Mouse (Mus musculus) megakaryocyte-erythroid progenitor cell, adult 5-6 weeks (primary cell): ENCODE data around the gene Wfdc13. TPM values are rescaled to one million over a fixed set of nuclear protein-coding genes. Genes with fewer than 3 reads are reported as not detected.

Experiments used
- ATAC-seq: replicated peaks from 2 replicates; pipeline ENCODE4 v1.8.0; 2016; ENCODE audit warnings: mild to moderate bottlenecking, inconsistent platforms; ENCODE audit not compliant: severe bottlenecking, poor library complexity, low FRiP score, low TSS enrichment
- total RNA-seq, 2 experiments: library from RNA; stranded (forward) in 1 of 2; stranded (reverse) in 1 of 2; fragments of 200-1000, 215-1000 nt in 1 of 2; fragments of >200 nt in 1 of 2; fragmentation: Nextera tagmentation in 1 of 2; gene quantifications; 2 replicates each; pipeline ENCODE4 v1.2.3; 2014 to 2017

Wfdc13 gene
- total RNA-seq (2014; fragmentation: Nextera tagmentation), result not detected in 2 replicates
- not detected in 2 replicates for total RNA-seq (2017)

DNA sequence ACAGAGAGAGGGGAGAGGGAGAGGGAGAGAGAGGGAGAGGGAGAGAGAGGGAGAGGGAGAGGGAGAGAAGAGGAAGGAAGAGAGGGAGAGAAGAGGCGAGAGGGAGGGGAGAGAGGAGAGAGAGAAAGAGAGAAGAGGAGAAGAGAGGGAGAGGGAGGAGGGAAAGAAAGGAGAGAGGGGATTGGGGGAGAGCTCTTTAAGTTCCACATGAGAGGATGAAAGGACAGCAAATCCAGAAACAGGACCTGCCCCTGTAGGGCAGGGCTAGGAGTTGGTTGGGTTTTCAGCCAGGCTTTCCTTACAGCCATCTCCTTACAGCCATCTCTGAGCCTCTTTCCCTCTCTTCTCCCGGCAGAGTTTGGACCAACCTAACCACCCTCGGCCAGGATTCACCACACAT is at the start of gene Wfdc13:
TSS of gene Wfdc13 (plus strand) at position 301 of the 400 bp plus-strand sequence.
- ATAC-seq, result no peak

DNA sequence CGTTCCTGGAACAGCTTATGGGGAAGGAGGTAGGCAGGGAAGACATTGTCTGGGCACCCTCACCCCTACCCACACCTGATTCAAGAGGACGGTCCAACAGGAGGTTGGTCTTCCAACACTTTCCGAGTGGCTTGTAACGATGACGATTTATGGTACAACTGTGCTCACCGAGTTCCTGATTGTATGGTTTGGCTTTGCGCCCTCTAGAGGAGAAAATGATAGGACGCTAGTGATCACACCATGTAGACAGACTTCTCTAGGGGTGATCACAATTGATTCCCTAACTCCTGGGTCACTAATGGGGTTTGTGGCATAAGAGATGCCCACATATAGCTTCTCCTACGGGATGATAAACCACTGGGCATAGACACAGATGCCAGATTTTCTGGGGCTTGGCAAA is 49.6 kb upstream of the Wfdc13 start:
- ATAC-seq, result 0 out of 2 replicates have a peak, but pooled peaks have one; percentile 50

DNA sequence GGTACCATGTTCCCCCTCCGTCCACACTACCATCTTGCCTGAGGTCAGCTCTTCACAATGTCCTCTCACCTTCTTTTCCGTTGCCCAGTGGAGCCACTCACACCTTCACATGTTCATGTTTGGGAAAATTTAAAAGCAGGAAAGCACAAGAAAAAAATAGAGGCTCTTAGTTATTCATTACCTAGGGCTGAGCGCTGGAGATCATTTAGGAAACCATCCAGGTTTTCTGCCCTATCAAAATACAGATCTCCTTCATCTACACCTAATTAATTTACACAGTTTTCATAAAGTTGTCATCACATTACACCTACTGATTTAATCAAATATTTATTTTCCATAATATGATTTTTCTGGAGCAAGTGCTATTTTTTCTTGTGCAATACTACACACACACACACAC is 46.2 kb upstream of the Wfdc13 start, which contains the start of gene Wfdc16:
TSS of gene Wfdc16 (minus strand) at position 101 of the 400 bp plus-strand sequence.
- no peak for ATAC-seq

DNA sequence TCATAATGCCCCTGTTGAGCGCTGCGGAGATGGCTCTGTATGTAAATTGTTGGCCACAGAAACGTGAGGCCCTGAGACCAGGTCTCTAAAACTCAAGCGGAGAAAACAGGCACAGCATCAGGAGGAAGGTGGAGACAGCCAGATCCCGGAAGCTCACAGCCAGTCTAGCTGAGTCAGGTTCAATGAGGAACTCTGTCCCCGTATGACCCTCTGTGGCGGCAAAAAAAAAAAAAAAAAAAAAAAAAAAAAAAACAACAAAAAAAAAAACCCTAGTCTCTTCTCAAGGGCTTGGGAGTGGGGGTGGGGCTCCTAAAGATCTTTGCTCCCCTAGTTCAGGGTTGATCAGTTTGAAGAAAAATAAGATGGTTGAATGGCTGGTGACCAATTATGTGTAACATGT is 43.8 kb upstream of the Wfdc13 start:
- ATAC-seq, result 0 out of 2 replicates have a peak, but pooled peaks have one; percentile 44

DNA sequence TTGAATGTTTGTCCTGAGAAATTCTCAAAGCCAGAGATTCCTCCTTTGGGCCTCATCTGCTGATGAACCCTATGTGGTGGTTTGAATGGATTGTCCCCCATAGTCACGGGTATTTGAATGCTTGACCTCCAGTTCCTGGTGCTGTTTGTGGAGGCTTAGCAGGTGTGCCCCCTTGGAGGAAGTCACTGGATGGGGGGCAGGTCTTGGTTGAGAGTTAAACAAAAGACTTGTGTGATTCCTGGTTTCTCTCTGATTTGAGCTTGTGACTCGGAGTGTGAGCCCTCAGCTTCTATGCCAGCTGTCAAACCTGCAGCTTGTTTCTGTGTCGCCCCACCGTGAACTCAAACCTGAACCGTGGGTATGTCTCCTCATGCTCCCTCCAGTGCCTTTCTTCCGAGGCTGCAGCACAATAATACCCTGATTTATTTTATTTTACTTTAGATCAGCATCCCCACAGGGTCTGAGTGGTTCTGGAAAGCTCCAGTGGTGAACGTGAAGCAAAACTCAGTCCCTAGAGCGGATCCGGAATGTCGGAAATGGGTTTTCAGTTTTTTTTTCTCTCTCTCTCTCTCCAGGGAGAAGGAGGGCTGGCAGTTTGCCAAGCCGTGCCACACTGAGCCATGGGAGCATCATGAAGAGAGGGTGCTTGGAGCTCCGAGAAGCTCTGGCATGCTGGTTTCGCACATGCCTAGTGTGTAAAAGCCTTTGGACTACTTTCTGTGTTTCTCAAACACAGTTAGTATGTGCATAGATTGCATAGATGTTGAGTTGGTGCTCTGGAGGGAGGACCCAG is 42.8 kb upstream of the Wfdc13 start:
- ATAC-seq, result no peak

DNA sequence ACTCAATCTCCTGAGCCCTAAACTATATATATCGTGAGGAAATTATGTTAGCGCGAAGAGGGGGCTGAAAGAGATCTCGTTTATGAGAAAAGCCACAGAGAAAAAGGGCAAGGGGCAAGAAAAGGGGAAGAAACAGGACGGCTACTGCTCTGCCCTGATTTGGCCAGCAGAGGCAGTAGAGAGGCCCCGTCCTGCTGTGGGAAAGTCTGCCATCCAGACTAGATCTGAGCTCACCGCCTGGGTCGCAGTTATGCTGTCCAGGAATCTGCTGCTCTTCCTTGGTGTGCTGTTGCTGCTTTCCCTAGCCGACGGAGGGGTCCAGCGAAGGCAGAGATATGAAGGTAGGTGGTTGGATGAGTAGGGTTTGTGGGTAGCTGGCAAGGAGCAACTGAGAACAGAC is 29.0 kb upstream of the Wfdc13 start, which contains the start of gene Wfdc10:
TSS of gene Wfdc10 (plus strand) at position 189 of the 400 bp plus-strand sequence.
- peak; percentile 98 for ATAC-seq

DNA sequence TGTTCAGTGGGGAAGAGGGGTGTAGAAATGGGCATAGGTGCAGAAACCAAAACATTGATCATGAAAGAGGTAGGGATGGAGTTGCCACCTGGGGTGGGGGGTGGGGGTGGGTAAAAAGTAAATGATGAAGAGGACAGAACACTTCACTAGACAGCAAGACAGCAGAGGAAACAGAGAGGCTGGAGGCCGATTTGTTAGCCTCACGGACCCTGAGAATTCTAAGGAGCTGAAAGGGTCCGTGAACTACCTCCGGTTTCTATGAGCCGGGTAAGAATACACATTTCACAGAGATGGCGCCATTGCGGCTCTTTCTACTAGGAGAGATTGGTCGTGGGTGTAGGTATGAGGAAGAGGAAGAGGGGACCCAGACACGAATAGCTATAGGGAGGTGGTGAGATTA is 28.4 kb upstream of the Wfdc13 start, which contains the start of gene Wfdc9:
TSS of gene Wfdc9 (minus strand) at position 101 of the 400 bp plus-strand sequence.
- no peak for ATAC-seq

DNA sequence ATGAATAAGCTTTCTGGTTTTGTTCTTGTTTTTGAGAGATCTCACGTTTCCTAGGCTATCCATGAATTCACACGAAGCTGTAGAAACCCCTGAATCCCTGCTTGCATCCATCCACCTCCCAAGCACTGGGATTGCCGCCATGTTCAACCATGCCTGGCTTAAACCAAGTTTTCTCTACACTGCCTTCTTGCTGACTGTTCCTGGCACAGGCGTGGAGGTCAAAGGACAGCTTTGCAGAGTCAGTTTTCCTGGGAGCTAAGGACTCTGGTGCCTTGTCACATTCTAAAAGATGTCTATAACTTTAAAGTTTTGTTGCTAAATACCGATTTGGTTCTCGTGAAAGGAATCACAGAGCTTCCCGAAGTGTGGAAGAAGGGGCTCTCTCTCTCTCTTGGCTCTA is 20.1 kb upstream of the Wfdc13 start:
- ATAC-seq, result no peak

DNA sequence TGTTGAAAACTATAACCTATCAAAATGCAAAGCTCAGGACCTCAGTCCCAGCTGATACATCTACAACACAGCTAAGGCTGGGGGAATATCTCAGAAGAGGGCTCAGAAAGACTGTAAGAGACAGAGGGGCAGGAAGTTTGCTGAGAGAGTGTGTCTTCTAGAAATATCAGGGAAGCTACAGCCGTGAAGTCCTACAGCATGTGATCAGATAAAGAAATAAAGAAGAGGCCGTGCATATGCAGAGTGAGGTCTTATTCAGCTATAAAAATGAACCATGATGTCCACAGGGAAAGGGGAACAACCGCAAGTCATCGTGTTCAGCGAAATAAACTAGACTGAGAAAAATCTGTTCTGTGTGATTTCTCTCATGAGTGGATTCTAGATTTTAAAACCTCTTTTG is 14.6 kb upstream of the Wfdc13 start:
- no peak for ATAC-seq

DNA sequence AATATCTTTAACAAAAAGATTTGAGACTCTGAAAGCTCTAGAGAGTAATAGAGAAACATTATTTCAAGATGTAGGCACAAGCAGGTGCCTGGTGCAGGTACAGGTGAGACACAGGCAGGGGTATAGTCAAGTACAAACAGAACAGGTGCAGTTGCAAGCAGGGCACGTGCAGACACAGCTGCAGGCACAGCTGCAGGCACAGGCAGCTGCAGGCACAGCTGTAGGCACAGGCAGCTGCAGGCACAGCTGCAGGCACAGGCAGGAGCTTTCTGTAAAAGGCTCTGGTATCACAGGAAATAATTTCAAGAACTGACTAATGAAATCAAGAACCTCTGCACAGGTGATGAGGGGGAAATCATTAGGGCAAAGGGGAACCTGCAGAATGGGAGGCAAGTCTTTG is 14.0 kb upstream of the Wfdc13 start:
- ATAC-seq, result no peak

DNA sequence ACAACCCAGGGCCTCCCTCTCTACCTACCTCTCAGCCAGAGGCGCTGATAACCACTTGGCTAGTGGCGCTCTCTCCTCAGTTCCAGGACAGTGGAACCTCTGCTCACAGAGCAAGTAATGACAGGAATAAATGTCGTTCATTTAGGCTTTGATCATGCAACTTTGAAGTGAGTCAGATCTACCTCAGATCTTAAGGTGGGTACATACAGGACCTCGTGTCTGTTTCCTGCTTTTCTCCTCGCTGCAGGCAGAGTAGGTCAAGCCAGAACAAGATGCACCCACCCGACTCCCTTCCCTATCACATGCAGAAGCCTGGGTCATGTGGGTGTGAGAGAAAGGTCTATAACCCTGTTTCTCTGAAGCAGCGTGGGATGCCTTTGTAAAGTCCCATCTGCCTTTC is 10.9 kb upstream of the Wfdc13 start, which contains the start of gene Wfdc11:
TSS of gene Wfdc11 (minus strand) at position 101 of the 400 bp plus-strand sequence.
- ATAC-seq, result no peak

DNA sequence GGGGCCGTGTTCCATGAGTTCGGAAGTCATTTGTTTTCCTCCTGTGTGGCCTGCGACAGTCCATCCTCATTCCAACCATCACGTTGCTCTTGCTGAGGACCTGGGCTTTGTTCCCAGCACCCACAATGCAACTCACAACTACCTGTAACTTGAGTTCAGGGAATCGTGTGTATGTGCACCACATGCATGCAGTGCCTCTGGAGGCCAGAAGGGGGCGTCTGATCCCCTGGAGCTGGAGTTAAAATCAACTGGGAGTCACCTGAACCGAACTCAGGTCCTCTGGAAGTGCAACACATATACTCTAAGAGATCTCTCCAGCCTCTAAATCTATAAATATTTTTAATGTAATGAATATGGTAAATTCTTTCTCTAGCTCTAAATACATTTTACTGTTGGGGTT is 8.8 kb upstream of the Wfdc13 start:
- no peak for ATAC-seq

DNA sequence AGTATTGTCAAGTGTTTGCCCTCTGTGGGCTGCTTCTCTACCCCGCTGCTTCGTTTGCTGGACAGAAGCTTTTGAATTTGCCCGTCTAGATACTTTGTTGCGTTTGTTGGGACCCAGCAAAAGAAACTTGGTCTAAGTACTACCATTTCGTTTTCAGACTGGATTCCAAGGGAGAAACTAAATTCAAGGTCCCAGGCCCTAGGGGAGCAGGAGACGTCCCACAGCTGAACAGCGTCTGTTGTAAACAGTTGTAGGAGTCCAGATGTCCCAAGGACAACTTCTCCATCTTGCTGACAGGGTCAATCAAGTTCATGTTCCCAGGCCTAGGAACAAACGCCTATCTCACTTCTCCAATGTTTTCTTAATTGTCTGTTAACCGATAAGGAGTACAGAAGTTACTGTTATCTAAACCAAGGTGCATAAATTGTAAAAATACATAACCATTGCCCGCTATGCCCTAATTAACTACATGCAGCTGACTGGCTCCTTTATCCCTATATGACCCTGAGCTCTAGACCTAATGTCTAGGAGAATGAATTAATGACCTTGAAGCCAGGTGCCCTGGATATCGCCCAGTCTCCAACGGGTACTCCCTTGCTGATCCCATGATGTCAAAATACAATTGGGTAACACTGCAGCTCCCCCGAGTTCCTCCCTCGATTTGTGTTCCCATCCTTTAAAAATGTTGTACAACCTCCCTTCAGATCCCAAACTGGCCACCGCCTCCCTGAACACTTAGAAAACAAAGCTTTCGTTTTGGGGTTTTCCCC is 7.8 kb upstream of the Wfdc13 start:
- peak; percentile 50; the same call in 1 of the 2 replicates for ATAC-seq

DNA sequence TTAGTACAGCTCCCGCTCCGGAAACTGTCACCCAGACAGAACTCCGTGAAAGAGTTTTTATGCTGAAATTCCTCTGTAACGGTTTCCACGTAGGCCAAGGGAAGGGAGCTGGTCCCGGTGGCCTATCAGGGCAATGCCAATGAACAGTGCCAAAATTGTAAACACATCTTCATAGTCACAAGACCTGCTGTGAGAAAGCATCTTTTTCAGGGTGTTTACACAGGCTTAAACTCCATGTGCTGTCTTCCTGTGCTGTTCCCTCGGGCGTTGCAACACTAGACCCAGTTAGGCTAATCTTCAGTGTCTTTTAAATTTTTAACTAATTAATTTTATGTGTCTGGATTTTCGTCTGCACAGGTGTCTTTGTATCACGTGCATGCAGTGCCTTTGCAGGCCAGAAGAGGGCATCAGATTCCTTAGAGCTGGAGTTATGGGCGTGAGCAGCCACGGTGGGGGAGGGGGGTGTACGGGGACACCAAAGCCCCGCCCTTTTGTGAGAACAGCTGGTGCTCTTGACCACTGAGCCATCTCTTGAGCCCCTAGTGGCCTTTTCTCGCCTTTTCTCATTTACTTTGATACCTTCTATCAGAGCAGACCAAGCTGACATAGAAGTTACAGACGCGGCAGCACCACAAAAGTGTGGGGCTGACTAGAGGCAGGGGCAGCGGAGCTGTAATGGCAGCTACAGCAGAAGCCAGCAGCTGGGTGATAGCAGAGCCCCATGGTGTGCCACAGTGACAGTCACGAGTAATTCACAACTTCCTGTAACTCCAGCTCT is 5.9 kb upstream of the Wfdc13 start:
- ATAC-seq, result peak; percentile 92

DNA sequence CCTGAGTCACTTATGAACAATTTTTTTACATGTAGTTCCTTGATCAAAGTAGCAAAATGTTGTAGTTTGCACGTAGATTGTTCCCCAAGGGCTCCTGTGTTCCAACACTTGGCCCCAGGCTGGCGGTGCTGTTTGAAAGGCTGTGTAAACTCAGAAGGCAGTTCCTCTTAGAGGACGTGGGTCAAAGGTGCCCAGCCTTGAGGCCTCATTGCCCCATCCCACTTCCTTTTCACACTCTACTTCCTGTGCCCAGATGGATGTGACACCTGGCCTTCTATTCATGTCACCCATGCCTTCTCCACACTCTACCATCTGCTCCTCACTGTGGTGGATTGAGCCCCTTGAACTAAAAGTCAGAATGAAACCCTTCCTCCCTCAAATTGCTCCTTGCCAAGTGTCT is 5.0 kb upstream of the Wfdc13 start:
- no peak for ATAC-seq

DNA sequence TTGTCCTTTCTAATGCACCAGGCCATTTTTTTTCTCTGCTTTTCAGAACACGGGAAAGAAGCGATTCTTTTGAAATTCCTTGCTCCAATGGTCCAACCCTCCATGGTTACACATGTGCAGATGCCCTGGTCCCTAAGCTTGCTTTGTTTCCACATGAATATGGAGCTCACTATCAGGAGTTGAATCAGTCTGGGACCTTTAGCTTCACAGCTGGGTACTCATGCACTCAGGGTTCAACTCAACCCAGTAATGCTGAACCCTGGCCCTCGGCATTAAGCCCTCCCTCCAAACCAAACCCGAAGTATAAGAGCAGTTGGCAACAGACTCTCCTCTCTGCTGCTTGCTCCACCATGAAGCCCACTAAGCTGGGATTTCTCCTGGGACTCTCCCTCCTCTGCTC is 13.3 kb downstream of the Wfdc13 start, which contains the start of gene Spint4:
TSS of gene Spint4 (plus strand) at position 301 of the 400 bp plus-strand sequence.
- ATAC-seq, result no peak

DNA sequence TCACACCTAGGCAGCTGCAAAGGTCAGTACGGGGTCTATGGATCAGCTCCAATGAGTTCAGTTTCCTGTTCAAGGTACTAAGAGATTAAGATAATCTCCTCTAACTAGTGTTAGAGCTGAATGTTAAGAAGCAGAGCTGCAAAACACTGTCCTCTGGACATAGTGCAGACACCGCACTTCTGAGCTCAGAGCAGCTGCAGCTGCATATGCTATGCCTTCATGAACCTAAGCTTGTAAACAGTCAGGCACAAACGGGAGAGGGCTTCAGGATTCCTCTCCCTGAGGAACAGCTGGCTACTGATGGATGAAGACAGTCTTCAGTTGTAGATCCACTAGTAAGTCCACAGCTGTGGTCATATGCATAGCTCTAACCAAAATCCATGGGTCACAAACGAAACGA is 16.1 kb downstream of the Wfdc13 start:
- no peak for ATAC-seq

DNA sequence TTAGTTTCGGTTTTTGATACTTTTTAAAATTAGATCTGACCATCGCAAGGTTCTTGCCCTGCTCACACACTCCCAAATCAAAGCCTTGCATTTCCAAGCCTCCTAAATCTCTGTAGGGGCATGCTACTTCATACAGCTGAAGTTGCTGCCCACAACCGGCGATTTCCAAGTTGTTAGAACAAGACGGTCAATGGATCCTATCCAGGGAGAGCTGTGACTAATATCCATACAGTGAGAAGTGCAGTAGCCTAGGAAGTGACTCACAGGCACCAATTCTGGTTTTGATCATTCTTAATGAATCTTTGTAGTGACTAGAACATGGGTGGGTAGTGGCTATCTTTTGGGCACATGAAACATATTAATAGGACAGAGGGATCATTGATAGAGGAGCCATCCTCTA is 16.9 kb downstream of the Wfdc13 start:
- ATAC-seq, result no peak

DNA sequence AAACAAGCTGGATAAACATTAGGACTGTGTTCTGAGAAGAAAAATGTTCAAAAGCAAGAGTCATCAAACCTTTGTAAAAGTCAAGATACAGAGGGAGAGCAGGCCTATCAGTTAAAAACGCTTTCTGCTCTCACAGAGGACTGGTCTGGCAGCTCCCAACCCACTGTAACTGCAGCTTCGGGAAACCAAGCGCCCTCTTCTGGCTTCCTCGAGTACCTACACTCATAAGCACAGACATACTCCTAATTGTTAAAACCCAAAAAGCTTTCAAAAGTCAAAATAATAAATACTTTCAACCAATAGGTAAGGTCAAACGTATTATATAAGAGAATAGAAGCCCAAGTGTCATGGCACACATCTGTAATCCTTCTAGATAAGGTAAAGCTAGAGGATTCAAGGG is 19.3 kb downstream of the Wfdc13 start:
- no peak for ATAC-seq
